16 mouse cellular contexts compared by ENCODE assay signal in the genomic region with DNA sequence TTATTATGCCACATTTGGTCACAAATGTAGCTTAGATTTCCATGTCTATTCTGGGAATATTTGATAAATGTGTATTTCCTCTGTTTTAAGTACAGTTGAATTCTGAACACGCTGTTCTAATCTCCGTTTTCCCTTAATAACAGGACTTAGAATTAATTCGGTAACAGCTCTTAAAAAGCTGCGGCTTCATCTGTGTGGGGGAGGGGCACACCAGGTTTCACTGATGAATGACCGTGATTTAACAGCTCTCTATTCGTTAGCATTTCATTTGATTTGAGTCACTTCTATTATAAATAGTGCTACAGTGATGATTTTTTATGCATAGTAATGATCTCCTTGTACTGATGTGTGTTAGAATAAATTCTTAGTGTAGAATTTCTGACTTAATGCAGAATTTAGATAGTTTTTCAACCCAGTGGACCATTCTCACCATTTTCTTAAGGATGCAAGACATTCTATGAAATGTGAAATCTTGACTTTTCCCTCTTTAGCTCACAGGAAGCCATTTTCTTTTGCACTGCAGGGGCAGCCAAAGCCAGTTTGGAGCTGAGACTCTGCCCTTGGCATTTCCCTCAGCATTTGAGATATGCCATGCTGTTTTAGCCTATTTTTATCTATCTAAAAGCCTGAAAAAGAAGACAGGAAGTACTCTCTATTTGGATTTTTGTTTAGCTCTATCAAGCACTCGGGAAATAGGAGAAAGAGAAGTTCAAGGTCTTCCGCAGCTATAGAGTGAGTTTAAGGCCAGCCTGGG.
DNase-seq lines count a peak whose midpoint lies in the region; ATAC-seq lines count a peak whose summit lies in the region.
"Had no signal": no experiment of that assay in that cellular context is flagged by ENCODE, and none has a peak within 500 bp of the region (broad histone marks: within the 10 kb centered on the region; RNA-seq: fewer than 3 reads in every experiment).

No protein-coding gene starts in this region.

- no peak overlapping the region for H3K4me3 ChIP-seq in forebrain, embryonic 12.5 days (replicated peaks)
- H3K4me3 ChIP-seq in forebrain, embryonic 10.5 days = no peak overlapping the region
- H3K4me3 ChIP-seq: gastrocnemius, adult 2 months; kidney, embryonic 15.5 days; myocyte had no signal

- DNase-seq in forebrain, embryonic 10.5 days (ENCODE audit: extremely low spot score, low spot score) = no peak
- DNase-seq in layer of hippocampus, adult 9-11 months = peak; percentile 43
- DNase-seq in layer of hippocampus, adult 9-10 months (ENCODE audit: low spot score) = no peak
- DNase-seq in testis, postnatal 10 days (ENCODE audit: low spot score) = peak; percentile 51
- DNase-seq in testis, postnatal 14 days (ENCODE audit: low spot score) = no peak
- DNase-seq in telencephalon, adult 2 months (ENCODE audit: low read depth, low spot score) = peak; percentile 28
- DNase-seq in thymus, postnatal 10 days (ENCODE audit: low spot score in 2 of 2) = no peak
- DNase-seq: cerebellum, adult 18-20 months; embryo, embryonic 11 days; gastrocnemius, adult 2 months; heart, postnatal 4 days; liver, postnatal 0 days; thymus, postnatal 25 days had no signal

- no peaks in the 10 kb centered on the region for H3K27me3 ChIP-seq in forebrain, embryonic 12.5 days
- no peaks in the 10 kb centered on the region for H3K27me3 ChIP-seq in forebrain, embryonic 10.5 days (ENCODE audit: poor library complexity, severe bottlenecking)
- H3K27me3 ChIP-seq: kidney, embryonic 15.5 days had no signal

- 62% methylated on average over 8 of the region's 8 CpGs for WGBS in forebrain, embryonic 12.5 days
- 91% methylated on average over 8 of the region's 8 CpGs for WGBS in forebrain, embryonic 10.5 days

- no peaks in the 10 kb centered on the region for H3K9me3 ChIP-seq in forebrain, embryonic 12.5 days
- no peaks in the 10 kb centered on the region for H3K9me3 ChIP-seq in forebrain, embryonic 10.5 days
- H3K9me3 ChIP-seq: kidney, embryonic 15.5 days had no signal

- no peak overlapping the region for H3K9ac ChIP-seq in forebrain, embryonic 12.5 days
- H3K9ac ChIP-seq: kidney, embryonic 15.5 days; liver, postnatal 0 days had no signal

- no peaks in the 10 kb centered on the region for H3K36me3 ChIP-seq in forebrain, embryonic 12.5 days (replicated peaks)
- no peaks in the 10 kb centered on the region for H3K36me3 ChIP-seq in forebrain, embryonic 10.5 days (replicated peaks)
- H3K36me3 ChIP-seq: kidney, embryonic 15.5 days had no signal

- H3K4me2 ChIP-seq in forebrain, embryonic 12.5 days = no peak overlapping the region
- H3K4me2 ChIP-seq: kidney, embryonic 15.5 days had no signal

- no peak for ATAC-seq in forebrain, embryonic 12.5 days (ENCODE audit: low FRiP score)
- ATAC-seq: liver, postnatal 0 days had no signal

- H3K27ac ChIP-seq in forebrain, embryonic 12.5 days = peak overlapping the region; percentile 21; the same call in 1 of the 2 replicates
- no peak overlapping the region for H3K27ac ChIP-seq in forebrain, embryonic 10.5 days
- H3K27ac ChIP-seq: gastrocnemius, adult 2 months; kidney, embryonic 15.5 days had no signal

- H3K4me1 ChIP-seq in forebrain, embryonic 12.5 days = 0 out of 2 replicates have a peak, but pooled peaks cover 4% of the 10 kb centered on the region
- peaks cover 20% of the 10 kb centered on the region for H3K4me1 ChIP-seq in forebrain, embryonic 10.5 days
- H3K4me1 ChIP-seq: kidney, embryonic 15.5 days had no signal

Comparison
In these comparisons a context has a peak if more than half of its experiments do, and no peak if none do; other contexts are left out.
1. DNase-seq: peak in layer of hippocampus, adult 9-11 months (single experiment), testis, postnatal 10 days (single experiment) and telencephalon, adult 2 months (single experiment); none in forebrain, embryonic 10.5 days (single experiment), layer of hippocampus, adult 9-10 months (single experiment), testis, postnatal 14 days (single experiment) and thymus, postnatal 10 days (0 of 2).